Mouse (Mus musculus) gastrocnemius, adult 8-10 months (tissue): ENCODE results near the gene Vkorc1. TPM values are rescaled to one million over a fixed set of nuclear protein-coding genes. Genes with fewer than 3 reads are reported as not detected.

ENCODE experiments used
- DNase-seq, 2 experiments: peaks; one replicate each; pipeline ENCODE4 v3.0.0; 2022; ENCODE audit warnings: low spot score in 2 of 2
- total RNA-seq, 4 experiments: library from RNA; stranded (reverse); gene quantifications; 2 replicates each; pipeline ENCODE4 v1.2.4; 2022

Gene Vkorc1
- total RNA-seq, 4 experiments from 2014 or later: 5.3 to 9.9 (median 8.6) TPM

- DNase-seq: peak; percentile 82 to 83
These were observed 18.7 kb downstream of the Vkorc1 start, which contains the start of gene Zfp668 for GRCm38 (mm10) chr7:127876467-127877348. TSS of gene Zfp668 (minus strand) at chr7:127876828.

- peak; percentile 43 to 54 for DNase-seq
These were observed 19.4 kb downstream of the Vkorc1 start, which contains the start of gene Zfp646 for GRCm38 (mm10) chr7:127876041-127876466. TSS of gene Zfp646 (plus strand) at chr7:127876221.

DNA sequence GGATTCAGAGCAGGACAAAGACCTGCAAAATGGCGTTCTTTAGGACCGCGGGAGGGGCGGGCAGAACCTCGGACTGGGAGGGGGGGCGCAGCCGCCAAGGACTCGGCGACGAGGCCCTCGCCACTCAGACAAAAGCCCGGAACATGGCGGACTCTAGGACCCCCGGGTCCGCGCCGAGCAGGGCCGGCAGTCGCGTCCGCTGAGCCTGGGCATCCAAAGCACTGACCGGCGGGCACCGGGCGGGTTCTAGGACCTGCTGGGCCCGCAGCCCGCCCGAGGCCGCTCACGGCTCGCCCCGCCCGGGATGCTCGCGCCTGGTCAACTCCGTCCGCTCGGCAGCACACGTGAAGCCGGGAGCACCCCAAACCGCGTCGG lies 19.8 kb downstream of the Vkorc1 start:
- DNase-seq: peak; percentile 82 to 83

DNA sequence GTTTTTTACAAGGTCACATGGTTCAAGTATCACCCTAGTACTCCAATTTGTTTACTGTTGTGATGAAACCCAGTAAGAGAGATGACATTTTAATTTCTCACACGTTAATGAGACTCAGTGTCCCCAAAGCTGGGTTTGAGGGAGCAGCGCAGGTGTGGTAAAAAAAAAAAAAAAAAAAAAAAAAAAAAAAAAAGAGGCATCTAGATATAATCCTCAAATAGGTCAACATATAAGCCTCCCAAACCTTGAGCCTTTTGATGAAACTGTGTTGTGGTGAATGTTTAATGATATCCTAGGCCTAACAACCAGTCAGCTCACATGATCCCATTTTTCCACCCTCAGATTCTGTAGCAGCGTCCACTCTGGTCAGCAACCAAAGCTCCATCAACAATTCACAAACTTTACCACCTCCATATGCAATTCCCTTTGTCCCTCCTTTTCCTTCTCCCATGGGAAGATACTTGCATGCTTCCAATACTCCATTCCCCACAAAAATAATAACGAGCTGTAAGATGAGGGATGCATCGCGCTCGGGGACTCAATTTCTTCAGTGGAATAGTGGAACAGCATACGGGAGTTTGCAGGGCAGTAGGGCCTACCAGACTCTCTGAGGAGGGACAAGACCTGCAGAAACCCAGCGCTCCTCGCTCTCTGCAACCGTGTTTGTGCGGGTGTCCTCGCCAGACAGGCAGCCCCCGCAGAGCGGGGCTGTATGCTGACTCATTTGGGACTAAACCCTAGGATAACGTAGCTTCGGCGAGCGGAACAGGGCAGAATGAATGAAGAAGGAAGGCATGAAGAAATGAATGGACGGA lies 20.4 kb downstream of the Vkorc1 start:
- no peak for DNase-seq

GRCm38 (mm10) chr7:127870136-127870821 lies 25.1 kb downstream of the Vkorc1 start:
- no peak for DNase-seq

DNA sequence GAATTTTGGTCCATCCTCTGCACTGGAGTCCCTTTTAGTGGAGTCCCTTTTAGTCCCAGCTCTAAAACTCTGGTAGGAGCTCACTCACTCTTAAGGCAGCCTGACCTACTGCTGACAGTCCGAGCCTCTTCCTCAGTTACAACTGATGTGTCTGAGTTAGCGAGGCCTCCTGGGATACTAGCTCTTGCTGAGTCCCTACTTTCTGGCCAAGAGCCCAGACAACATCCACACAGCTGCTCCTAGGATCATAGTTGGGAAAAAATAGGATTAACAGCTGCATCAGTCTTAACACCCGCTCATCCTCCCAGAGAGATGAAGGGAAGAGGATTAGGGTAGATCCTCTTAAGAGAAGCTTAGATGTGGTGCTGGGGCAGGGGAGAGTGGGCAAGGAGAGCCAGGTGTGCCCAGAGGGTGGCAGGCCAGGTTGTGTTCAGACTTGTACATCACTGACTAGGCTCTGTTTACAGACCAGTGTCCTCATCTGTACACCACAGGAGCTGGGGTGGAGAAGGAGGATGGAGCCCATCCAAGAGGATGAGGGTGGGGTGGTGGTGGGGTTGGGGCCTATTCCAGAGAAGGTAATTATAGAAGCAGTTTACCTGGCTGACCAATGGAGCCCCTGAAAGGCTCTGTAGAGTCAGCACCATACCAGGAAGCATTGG lies 26.1 kb downstream of the Vkorc1 start:
- peak in 1 of 2 experiments; percentile 39 for DNase-seq

GRCm38 (mm10) chr7:127867641-127868040 lies 27.8 kb downstream of the Vkorc1 start:
- no peak for DNase-seq

DNA sequence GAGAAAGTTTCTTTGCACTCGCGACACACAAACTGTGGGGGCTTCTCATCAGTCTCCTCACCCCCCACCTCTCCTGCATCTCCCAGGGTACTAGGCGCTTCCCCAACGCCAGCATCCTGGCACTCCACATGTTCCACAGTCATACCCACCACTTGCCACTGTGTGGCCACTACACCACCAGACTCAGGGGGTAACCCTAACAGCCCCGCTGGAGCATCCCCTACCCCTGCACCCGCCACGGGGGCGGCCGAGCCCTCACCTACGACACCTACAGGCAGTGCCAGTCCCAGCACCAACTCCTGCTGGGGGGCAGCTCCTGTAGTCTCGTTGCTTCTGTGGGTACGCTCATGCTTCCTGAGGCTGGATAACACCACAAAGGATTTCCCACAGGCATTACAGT lies 29.0 kb downstream of the Vkorc1 start:
- DNase-seq: no peak

DNA sequence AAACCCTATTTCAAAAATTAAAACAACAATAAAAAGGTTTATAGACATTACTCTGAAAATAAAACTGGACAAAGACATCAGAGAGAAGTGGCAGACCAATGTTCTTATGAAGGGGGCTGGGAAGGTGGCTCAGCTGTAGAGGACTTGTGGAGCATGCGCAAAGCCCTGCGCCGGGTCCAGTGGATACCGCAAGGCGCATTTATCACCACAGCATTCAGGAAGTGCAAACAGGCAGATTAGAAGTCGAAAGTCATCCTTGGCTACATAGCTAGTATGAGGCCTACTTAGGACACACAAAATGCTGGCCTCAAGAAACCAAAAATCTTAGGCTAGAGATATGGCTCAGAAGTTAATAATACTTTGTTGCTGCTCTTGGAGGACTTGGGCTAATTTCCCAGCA lies 37.2 kb downstream of the Vkorc1 start:
- DNase-seq: no peak

DNA sequence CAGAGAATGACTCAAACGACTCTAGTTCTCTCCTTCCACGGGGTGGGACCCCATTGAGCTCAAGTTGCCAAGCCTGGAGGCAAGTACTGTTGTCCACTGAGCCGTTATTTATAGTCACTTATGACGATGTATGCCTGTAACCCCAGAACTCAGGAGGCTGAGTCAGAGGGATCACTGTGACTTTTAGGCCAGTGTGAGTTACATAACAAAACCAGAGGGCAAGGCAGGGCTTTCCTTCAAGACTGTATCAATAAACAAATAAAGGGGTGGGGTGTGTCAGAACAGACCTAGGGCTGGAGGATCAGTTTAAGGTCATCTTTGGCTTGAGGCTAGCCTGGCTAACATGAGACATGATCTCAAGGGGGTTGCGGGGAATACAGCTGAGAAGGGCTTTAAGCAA lies 44.5 kb downstream of the Vkorc1 start:
- peak in 1 of 2 experiments; percentile 30 for DNase-seq

DNA sequence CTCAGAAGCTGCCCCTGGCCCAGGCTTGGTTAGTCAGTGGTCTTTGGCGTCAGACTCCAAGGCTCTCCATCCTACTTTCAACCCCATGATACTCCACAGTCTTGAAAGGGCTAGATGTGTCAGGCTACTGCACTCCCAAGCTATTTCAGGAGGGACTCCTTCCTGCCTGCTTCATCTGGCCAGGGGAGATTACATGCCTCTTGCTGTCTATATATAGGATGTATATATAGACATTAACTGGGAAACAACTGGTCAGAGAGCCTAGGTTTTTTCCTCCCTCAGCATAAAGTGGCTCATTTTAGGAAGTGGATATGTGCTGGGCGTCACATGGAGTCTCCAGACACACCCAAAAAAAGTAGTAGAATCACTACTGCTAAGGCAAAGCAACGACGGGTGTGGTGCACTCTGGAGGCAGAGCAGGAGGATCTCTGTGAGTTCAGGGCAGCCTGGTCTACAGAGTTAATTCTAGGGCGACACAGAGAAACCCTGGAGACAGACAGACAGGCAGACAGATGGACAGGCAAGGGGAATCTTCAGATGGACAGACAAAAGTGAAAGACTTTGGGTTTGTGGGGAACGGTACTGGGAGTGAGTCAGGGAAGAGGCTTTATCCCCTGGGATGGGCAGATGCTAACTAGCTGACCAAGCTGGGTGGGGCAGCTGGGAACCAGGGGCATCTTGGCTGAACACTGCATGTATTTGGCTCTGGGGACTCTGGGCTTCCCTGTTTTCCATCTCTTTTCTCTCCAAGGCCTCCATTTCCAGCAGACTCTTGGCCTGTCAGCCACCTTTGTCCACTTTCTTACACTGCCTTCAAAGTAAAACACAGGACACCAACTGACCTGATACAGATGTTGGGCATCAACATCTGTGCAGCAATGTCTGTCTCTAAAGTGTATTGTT lies 45.2 kb downstream of the Vkorc1 start:
- DNase-seq: no peak

Other genes with a start within 250 kb of the Vkorc1 start
- gene Bcl7c, start 186.7 kb downstream of the Vkorc1 start, total RNA-seq: 10 to 100 TPM; 33.5 to 36.0 (median 34.1) TPM
- gene Ctf1, start 182.9 kb downstream of the Vkorc1 start, total RNA-seq: 10 to 100 TPM; 15.2 to 20.3 (median 17.1) TPM
- gene Ctf2, start 163.5 kb downstream of the Vkorc1 start, total RNA-seq: not detected
- gene Fbxl19, start 151.1 kb downstream of the Vkorc1 start, total RNA-seq: 1 to 10 TPM in 2 of 4 experiments, under 1 TPM in 2; 0.92 to 1.6 (median 1.1) TPM
- 10 to 100 TPM; 12.2 to 13.6 (median 12.9) TPM for gene Orai3, start 125.8 kb downstream of the Vkorc1 start, total RNA-seq
- 10 to 100 TPM; 16.4 to 22.8 (median 18.6) TPM for gene Setd1a, start 118.9 kb downstream of the Vkorc1 start, total RNA-seq
- 1 to 10 TPM; 1.6 to 2.3 (median 2.1) TPM for gene Gm49388, start 110.0 kb downstream of the Vkorc1 start, total RNA-seq
- gene Hsd3b7, start 95.0 kb downstream of the Vkorc1 start, total RNA-seq: 1 to 10 TPM; 1.5 to 4.2 (median 1.9) TPM
- 10 to 100 TPM; 44.5 to 64.1 (median 50.8) TPM for gene Stx4a, start 71.3 kb downstream of the Vkorc1 start, total RNA-seq
- gene Stx1b, start 71.1 kb downstream of the Vkorc1 start, total RNA-seq: 1 to 10 TPM in 1 of 4 experiments, under 1 TPM in 3; 0.53 to 1.0 (median 0.75) TPM
- 10 to 100 TPM; 12.2 to 14.5 (median 14.0) TPM for gene Zfp646, start 19.4 kb downstream of the Vkorc1 start, total RNA-seq
- gene Zfp668, start 18.8 kb downstream of the Vkorc1 start, total RNA-seq: 1 to 10 TPM; 3.1 to 4.6 (median 4.5) TPM
- 1 to 10 TPM; 1.5 to 1.8 (median 1.7) TPM for gene Prss53, start 4.6 kb downstream of the Vkorc1 start, total RNA-seq
- gene Gm21974, start 163 bp downstream of the Vkorc1 start, total RNA-seq: not detected
- 100 to 1,000 TPM; 163 to 190 (median 180) TPM for gene Bckdk, start 8.5 kb upstream of the Vkorc1 start, total RNA-seq
- 10 to 100 TPM; 20.8 to 30.8 (median 23.0) TPM for gene Kat8, start 16.9 kb upstream of the Vkorc1 start, total RNA-seq
- not detected for gene Prss8, start 34.5 kb upstream of the Vkorc1 start, total RNA-seq
- 1 to 10 TPM; 5.7 to 8.9 (median 7.9) TPM for gene Prss36, start 51.1 kb upstream of the Vkorc1 start, total RNA-seq
- 10 to 100 TPM; 52.0 to 94.3 (median 70.5) TPM for gene Fus, start 71.8 kb upstream of the Vkorc1 start, total RNA-seq
- gene Pycard, start 98.2 kb upstream of the Vkorc1 start, total RNA-seq: under 1 TPM in 3 of 4 experiments, not detected in 1; 0.21 to 0.75 (median 0.43) TPM
- gene Trim72, start 108.3 kb upstream of the Vkorc1 start, total RNA-seq: 100 to 1,000 TPM; 204 to 246 (median 223) TPM
- gene Itgam, start 167.0 kb upstream of the Vkorc1 start, total RNA-seq: 1 to 10 TPM in 2 of 4 experiments, under 1 TPM in 2; 0.60 to 3.1 (median 1.1) TPM
- gene Gm49368, start 167.1 kb upstream of the Vkorc1 start, total RNA-seq: not detected
- gene Itgax, start 233.9 kb upstream of the Vkorc1 start, total RNA-seq: under 1 TPM in 2 of 4 experiments, not detected in 2; 0.07 to 0.18 TPM